Mouse (Mus musculus) gastrocnemius, postnatal 36 days (tissue): ENCODE measurements at regions not wholly inside any gene's neighbourhood (a gene's known extent, or its start where the extent isn't known, plus 50 kb on each side); places are given as distances from the start of the nearest gene placed in this dataset.
"Not testable (repeated sequence)": the region's sequence is repeated elsewhere in the genome, so short reads cannot be mapped to it uniquely, and the experiment has no call there.

Experiments used
- DNase-seq, 2 experiments: peaks; one replicate each; pipeline ENCODE4 v3.0.0; 2022
- intact Hi-C: fragments of 180-260 bp; cut with DNase I; formaldehyde crosslinking; loops from one replicate; pipeline ENCODE4 v1.15.1; 2025

DNA sequence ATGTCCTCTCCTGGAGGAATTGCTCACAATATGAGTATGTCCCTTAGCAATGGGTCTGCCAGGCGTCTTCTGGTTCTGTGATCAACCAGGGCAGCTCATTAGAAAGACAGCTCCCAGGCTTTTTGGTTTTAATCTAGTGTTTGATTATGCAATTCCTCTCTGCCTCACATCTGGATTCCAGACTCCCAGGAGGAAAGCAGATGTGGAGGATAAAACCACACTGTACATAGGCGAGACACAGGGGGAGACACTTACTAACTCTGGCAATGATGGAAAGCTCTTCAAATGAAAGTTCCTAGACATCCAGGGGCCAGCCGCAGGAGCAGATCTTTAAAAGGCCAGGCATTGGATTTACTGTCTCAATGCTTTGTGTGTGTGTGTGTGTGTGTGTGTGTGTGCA lies 116.4 kb upstream of the Tet2 start:
- intact Hi-C loops: no loop called here
- no peak for DNase-seq

DNA sequence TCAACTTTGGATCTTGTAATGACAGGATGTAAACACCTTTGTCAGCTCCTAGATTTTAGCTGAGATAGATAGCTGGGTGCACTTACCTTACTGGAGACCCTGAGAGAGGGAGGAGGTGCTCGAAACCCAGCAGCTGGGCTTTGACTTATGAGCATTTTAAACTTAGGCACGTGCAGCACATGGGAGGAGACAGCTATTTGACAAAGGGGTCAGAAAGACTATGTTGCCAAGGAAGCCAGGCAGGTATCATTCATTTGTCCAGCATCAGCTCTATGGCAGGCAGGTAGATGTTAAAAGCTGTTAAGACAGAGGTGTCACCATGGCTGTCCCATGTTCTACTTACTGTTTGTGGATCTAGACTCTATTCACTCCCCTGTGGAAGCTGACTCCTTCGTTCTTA lies 120.0 kb upstream of the Tet2 start:
- DNase-seq: no peak
- intact Hi-C loops: loop anchor here (5.0 kb wide), 1 partner anchor 68 kb away; no protein-coding TSS in a partner anchor

DNA sequence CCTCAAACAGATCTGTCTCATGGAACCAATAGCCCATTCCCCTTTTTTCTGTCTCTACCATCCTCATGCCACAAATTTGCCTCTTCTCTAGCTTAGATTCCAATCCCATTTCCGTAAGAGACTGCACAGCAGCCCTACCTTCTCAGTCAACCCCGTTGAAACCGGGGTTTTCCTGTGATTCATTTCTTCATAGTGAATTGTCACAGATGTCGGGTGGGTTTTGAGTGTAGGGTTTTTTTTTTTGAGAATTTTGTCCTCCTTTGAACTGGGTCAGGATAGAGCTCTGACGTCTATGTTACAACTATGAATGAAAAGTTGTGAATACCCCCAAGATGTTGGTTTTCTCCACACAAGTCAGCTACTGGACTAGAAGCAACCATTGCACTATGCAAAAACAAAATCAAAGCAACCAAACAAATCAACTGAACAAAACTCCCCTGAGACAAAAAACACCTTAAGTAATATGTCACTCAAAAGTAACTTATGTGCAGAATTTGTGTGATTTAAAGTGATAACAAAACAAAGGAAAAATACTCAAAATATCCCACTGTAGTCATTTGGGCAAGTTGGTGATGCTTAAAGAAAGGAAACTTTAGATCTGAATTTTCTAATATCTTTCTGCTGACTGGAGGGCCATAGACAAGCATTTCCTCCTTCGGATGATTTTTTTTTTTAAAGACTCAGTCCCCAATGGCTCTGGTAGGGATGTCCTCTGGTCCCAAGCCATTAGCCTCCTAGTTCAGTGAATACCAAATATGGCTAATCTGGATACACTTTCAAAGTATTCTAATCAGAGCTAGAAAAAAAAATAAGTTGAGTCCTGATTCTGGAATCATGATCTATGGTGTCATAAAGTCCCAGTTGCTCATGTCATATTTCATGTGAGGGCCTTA lies 120.7 kb upstream of the Tet2 start:
- no peak for DNase-seq
- intact Hi-C loops: loop anchor here (5.0 kb wide), 1 partner anchor 68 kb away; no protein-coding TSS in a partner anchor

DNA sequence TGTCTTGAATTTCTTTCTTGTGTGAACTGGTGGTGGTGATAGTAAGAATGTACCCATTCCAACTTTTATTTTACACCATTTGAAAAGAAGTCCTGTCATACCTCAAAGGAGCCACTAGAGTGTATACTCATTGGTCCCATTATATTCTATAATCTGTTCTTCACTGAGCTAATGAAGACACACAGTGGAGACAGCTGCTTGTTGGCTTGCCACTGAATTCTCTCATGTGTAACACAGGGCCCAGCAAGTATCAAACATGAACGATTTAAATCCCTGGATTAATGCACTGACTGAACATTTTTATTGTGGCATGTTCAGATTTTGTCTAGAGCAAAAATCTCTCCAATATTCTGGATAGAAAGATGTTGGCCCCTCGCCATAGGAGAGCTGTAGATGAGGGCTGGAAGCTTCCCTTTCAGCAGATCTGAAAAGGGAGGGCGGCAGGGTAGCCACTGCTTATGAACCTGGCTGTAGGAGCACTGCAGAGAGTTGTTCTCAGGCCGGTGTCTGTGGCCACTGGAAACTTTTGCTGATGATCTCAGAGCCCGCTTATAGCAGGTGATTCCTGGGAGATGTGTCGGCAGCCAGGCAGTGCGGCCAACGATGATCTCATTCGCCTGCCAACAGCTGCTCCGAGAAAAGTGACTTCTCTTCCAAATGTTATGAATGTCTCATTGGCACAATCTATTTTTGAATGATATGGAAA lies 128.0 kb upstream of the Tet2 start:
- peak; percentile 31 for DNase-seq
- intact Hi-C loops: no loop called here

DNA sequence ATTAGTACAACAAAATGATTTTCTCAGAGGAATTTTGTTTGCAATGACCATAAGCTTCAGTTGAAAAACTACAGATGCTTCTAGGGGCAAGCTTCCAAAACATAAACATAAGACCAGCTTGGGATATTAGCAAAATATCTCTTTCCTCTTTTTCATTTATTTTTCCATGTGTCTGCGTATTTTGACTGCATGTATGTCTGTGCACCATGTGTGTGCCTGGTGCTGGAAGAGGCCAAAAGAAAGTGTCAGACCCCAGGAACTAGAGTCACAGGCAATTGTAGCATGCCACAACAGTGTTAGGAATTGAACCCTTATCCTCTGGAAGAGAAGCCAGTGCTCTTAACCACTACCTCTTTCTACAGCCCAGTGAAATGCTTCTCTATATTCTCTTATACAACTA lies 133.0 kb upstream of the Tet2 start:
- intact Hi-C loops: no loop called here
- DNase-seq: no peak

DNA sequence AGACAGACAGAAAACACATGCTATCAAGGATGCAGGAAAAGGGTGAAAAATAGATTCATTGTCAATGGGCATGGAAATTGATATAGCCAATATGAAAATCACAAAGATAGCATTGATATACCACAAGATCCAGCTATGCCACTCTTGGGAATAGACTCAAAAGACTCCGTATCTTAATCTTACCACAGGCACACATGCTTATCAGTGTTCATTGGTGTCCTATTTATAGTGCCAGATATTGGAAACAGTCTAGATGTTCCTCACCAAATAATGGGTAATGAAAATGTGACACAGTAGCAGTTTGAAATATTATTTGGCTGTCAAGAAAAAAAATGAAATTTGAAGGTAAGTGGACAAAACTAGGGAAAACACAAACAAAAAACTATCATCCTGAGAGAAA lies 135.0 kb upstream of the Tet2 start:
- no peak for DNase-seq
- intact Hi-C loops: no loop called here

DNA sequence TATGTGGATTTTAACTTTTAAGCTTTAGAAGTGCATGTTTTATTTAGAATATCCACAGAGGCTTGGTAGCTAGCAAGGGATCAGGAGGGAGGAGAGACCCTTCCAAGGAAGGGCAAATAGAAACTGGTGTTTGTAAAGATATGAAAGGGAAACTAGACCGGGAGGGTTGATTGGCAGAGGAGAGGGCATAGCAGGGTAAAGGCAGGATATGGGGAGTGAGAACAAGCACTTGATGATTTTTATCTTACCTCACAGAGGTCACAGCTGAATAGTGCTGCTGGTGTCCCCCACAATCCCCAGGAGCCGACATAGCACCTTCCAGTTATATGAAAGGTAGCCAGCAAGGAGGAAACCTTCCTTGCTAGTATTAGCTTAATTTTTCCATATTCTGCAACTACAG lies 135.4 kb upstream of the Tet2 start:
- DNase-seq: no peak
- intact Hi-C loops: no loop called here

DNA sequence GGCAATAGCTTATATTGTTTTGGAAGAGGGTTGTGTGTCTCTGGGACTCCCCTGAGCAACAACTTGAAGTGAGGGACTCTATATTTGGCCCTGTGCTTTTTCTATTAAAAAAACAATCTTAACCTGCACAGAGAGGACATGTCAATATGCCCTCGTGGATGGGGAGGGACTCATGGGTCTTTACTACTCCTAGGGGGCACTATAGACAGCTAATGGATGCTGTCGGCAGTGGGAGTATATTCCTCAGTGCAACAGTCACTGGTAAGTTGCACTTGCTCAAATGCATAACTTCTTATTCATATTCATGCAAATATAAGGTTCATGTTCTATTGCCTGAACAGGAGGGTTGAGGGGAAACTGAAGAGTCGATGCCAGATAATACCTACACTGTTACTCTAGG lies 135.9 kb upstream of the Tet2 start:
- no peak for DNase-seq
- intact Hi-C loops: no loop called here

DNA sequence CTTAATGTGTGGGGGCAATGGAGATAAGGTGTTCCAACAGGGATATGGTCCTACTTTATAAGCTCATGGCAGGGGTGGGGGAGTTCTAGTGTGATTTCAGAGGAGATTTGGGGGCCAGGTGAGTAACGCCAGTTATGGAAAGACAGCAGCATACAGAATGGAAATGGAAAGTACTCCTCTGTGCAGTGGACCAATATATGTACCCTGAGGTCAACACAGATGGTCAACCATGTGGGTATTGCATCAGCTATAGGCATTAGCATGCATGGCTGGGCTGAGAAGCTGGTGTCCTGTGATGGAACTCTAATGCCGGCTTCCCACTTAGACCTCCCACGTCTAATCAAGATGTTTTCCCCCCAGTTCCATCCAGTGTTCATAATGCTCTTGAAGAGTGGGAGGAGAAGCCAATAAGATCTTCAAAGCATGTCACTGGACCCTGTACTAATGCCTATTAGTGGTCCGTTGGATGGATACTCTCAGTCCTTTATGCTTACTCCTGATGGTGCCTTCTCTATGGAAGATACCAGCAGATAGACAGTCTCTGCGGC lies 139.3 kb upstream of the Tet2 start:
- intact Hi-C loops: no loop called here

DNA sequence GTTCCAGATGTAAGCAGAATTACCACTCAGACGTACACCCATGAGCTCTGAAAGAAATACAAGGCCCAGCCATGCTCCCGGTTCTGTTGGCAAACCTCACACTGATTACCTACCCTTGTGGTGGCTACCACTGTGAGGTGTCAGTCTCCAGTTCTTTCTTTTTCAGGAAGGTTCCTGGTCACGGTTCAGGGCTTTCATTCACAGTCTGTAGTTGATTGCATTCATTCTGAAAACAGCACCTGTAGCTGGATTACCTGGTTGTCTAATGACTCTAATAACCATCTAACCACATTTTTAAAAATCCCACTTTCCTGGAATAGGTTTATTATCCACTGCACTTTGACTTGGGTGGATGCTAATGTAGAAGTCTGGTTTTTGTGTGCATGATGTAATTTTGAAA lies 139.8 kb upstream of the Tet2 start:
- intact Hi-C loops: no loop called here
- no peak for DNase-seq

More for the DNA sequence above, 139.3 kb upstream of the Tet2 start:
- DNase-seq: no peak

DNA sequence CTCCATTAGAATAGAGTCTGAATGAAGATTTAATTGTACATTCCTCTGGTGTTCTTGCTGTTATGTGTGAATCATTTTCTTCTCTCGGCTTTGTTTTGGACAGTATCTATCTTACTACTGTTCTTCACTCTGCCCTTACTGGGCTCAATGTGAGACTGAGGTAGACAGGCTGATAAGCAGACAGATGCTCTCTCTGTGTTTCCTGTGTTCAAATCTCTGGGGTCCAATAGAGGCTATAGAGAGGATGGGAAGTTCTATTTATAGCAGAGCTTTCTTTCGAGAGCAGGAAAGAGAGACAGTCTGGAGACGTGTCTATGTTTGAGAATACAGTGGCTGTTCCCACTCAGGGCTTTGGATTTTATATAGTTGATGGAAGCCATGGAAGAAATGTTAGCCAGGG lies 140.5 kb upstream of the Tet2 start:
- intact Hi-C loops: no loop called here

DNA sequence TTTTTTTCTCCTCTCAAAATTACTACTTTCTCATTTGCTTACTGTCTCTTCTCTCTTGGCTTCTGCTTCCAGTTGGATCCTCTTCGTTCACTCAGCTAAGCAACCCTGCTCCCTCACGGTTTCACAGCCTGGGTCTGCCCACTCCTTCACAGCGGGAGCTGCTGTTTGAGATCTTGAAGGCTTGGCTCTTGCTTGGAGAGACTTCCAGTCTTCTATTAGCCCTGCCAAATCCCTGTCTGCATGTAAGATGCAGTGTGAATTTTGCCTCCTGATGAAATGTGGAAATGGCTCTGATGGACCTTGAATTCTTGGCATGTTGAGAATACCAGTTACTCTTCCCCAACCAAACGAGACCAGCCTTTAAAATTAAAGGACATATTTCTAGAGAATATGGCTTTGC lies 149.1 kb upstream of the Tet2 start:
- no peak for DNase-seq
- intact Hi-C loops: no loop called here

More for the DNA sequence above, 140.5 kb upstream of the Tet2 start:
- DNase-seq: no peak

DNA sequence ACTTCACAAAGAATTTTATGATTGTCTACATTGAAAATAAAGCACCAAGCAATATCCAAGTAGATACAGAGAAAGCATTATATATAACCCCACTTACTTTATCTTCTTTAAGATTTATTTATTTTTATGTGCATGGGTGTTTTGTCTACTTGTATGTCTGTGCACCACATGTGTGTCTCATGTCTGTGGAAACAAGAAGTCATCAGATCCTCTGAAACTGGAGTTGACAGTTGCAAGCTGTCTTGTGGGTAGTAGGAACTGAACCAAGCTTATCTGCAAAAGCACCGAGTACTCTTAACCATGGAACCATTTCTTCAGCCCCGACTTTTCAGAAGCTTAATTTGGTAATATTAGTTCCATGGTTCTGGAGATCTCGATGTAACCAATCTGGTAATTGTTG lies 151.2 kb upstream of the Tet2 start:
- intact Hi-C loops: no loop called here
- no peak for DNase-seq

DNA sequence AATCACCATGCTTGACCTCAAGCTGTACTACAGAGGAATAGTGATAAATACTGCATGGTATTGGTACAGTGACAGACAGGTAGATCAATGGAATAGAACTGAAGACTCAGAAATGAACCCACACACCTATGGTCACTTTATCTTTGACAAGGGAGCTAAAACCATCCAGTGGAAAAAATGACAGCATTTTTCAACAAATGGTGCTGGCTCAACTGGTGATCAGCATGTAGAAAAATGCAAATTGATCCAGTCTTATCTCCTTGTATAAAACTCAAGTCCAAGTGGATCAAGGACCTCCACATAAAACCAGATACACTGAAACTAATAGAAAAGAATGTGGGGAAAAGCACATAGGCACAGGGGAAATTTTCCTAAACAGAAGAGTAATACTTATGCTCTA lies 159.9 kb upstream of the Tet2 start:
- DNase-seq, intact Hi-C loops: not testable (repeated sequence)

DNA sequence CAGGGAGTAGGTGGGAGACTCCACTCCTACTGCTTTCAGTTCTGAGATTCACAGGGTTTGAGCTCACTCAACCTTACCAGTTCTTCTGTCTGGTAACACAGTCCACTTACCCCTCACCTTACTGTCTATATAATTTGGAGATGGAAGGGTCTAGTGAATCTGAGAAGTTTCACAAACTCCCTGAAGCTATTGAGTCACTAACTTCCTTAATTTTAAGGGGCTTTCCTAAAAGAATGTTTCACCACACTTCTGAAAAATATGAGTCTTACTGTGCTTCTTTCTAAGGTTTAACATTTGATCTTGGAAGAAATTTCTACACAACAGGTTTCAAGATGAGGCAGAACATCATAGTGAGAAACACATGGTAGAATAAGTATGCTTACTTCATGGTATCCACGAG lies 166.6 kb upstream of the Tet2 start:
- no peak for DNase-seq
- intact Hi-C loops: no loop called here

DNA sequence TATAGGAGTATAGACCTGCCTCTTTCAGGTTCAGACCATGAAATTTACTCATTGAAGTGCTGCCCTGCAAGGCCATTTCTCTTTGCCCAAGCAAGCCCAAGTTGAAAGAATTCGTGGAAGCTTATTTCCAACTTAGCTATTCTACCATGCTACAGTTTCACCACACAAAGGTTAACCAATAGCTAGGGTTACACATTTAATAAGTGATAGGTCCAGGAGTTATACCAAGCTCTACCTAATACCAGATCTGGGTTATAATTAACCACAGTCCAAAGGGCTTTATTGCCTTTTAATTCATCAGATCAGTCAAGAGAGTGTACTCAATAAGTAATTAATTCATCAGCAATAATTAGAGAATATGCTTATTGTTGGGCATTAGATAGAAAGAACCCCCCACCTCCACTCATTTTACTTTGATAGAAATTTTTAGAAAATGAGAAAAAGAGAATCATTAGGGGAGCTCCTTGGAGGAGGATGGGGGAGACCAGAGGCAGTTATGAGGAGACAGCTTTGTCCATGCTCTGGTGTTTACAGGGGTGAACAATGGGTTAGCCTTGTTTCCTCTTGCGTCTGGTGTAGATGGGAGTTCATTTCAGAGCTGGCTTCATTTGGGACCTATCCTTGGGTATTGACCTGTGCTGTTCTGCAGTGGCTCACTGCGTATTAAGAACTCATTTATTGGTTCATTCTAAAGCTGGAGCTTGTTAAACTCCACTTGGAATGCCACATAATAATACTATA lies 177.8 kb upstream of the Tet2 start:
- DNase-seq: no peak
- intact Hi-C loops: no loop called here

DNA sequence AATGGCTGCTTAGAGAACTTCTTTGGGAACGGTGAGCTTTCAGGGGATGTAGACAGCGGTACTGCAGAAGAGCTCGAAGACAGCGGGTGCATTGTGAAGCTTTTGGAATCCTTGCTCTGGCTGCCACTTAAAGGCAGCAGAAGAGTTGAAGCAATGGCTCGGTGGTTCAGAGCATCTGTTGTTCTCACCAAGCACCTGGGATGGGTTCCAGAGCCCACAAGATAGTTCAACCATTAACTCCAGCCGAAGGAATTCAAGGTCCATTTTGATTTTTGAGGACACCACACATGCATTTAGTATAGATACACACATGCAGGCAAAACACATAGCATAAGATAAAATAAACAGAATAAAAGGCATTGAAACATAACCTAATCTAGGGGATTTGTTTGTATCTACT lies 181.9 kb upstream of the Tet2 start:
- DNase-seq: no peak
- intact Hi-C loops: no loop called here

DNA sequence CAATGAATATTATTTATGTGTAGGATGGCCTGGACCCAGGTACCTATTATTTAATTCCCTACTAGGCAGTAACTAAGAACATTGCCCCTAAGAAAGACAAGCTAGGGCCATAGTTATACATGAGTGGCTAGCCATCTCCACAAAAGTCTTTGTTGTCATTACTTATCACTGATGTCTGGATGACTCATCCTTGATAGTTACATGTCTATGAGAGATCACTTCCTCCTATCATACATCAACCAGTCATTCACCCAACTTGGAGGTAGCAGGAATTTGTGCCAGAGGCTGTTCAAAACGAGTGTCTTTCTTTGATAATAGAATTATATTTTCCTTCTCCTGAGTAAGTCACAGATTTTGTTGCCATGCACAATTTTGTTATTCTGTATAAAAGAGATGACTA lies 190.7 kb upstream of the Tet2 start:
- intact Hi-C loops: no loop called here
- DNase-seq: no peak

DNA sequence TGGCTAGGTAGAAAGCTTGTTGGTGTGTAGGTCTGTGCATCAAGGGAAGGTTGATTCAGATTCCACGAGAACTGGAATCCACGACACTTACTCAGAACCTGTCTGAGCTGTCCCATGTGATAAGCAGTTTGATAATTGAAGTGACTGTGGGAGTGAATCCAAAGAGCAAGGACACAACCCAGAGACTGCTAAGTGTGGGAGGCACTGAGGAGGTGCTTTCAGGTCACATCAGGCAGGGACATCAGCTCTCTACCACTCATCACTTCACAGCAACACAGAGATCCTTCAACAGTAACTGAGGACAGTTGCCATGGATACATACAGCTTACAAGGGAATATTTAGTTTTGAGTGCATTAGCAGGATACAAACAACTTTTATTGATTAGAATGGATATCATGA lies 194.0 kb upstream of the Tet2 start:
- intact Hi-C loops: no loop called here
- no peak for DNase-seq

DNA sequence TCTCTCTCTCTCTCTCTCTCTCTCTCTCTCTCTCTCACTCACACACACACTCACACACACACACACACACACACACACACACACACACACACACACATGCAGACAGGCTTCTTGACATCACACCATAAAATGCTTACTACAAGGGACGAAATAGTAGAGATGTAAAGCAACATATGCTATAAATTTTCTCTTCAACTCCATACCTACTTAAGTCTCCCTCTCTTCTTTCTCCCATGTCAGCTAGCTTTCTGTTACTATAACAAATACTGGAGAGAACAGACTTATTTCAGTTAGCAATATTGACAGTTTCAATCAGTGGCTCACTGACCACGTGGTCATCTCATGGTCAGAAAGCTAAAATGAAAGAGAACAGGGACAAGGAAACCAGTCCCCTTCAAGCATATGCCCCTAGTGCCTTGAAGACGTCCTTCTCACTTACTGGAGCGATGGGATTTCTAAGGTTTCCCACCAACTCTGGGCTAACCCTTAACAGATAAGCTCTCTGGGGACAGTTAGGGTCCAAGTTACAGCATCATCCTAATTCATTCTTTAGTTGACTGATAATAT lies 199.7 kb upstream of the Tet2 start:
- no peak for DNase-seq
- intact Hi-C loops: no loop called here
